Mouse (Mus musculus) hindbrain, embryonic 12.5 days (tissue): ENCODE results near the gene Gm21983. TPM values are rescaled to one million over a fixed set of nuclear protein-coding genes. Genes with fewer than 3 reads are reported as not detected.

ENCODE experiments used
- ATAC-seq: fragments of 200-750 bp; cut with Nextera tagmentation; 2 replicates; pipeline ENCODE4 v1.8.0; 2017; ENCODE audit warnings: moderate TSS enrichment; ENCODE audit not compliant: low FRiP score
- H3K27ac ChIP-seq: fragments of 300-500 bp; sonication (generic); 2 replicates; pipeline ENCODE4 v1.5.1; 2016; ENCODE audit warnings: mild to moderate bottlenecking
- H3K27me3 ChIP-seq: fragments of 300-500 bp; sonication (generic); 2 replicates; pipeline ENCODE4 v1.6.1; 2016; ENCODE audit warnings: mild to moderate bottlenecking
- H3K36me3 ChIP-seq: fragments of 300-500 bp; sonication (generic); 2 replicates; pipeline ENCODE4 v1.6.1; 2016; ENCODE audit warnings: mild to moderate bottlenecking
- H3K4me1 ChIP-seq: fragments of 300-500 bp; sonication (generic); 2 replicates; pipeline ENCODE4 v1.6.1; 2016
- H3K4me2 ChIP-seq: fragments of 300-500 bp; sonication (generic); replicated peaks from 2 replicates; pipeline ENCODE4 v1.6.1; 2016; ENCODE audit warnings: mild to moderate bottlenecking
- H3K4me3 ChIP-seq: fragments of 300-500 bp; sonication (generic); 2 replicates; pipeline ENCODE4 v1.5.1; 2016; ENCODE audit warnings: mild to moderate bottlenecking
- H3K9ac ChIP-seq: fragments of 300-500 bp; sonication (generic); 2 replicates; pipeline ENCODE4 v1.6.1; 2016; ENCODE audit warnings: mild to moderate bottlenecking, moderate library complexity
- H3K9me3 ChIP-seq: fragments of 300-500 bp; sonication (generic); replicated peaks from 2 replicates; pipeline ENCODE4 v1.6.1; 2016; ENCODE audit warnings: mild to moderate bottlenecking
- WGBS: fragments of 180-500 bp; shearing (Covaris S2); methylation state at CpG from one replicate; pipeline ENCODE4 v1.1.7; 2016; 5-methylcytosine and 5-hydroxymethylcytosine counted together
- polyA plus RNA-seq: library from polyadenylated mRNA; unstranded; fragments of >200 nt; fragmentation: Nextera tagmentation; extraction: Ambion mirVana; gene quantifications from 2 replicates; pipeline ENCODE4 v1.2.1, GENCODE M21; 2016

Gene Gm21983
- polyA plus RNA-seq, 1 experiment from 2014 or later: 1.9 TPM

DNA sequence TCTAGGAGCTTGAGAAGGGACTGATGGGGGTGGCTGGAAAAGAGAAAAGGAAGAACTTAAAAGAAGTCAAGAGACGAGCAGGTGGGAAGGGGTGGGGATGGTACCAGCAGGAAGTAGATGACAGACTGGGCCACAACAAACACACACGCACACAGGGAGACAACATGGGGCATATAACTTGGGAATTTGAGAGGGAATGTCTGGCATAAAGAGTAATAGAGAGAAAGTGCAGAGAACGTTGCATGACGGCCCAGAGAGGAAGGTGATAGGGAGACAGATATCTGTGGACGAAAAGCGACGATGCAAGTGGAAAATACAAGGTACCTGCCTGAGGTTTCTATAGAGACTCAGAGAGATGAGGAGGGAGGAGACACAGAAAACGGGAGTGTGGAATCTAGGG, 15.2 kb downstream of the Gm21983 start:
- Histone ChIP-seq H3K4me3 (peak overlapping the region; percentile 69), H3K36me3 (peaks cover 30% of the 10 kb centered on the region), H3K4me1 (peaks cover 59% of the 10 kb centered on the region), H3K9ac (peak overlapping the region; percentile 91), H3K9me3 (no peaks in the 10 kb centered on the region), H3K27ac (peak overlapping the region; percentile 99), H3K4me2 (peak overlapping the region; percentile 87), H3K27me3 (no peaks in the 10 kb centered on the region)
- no peak for ATAC-seq
- WGBS: 5% methylated on average over 8 of the region's 8 CpGs

DNA sequence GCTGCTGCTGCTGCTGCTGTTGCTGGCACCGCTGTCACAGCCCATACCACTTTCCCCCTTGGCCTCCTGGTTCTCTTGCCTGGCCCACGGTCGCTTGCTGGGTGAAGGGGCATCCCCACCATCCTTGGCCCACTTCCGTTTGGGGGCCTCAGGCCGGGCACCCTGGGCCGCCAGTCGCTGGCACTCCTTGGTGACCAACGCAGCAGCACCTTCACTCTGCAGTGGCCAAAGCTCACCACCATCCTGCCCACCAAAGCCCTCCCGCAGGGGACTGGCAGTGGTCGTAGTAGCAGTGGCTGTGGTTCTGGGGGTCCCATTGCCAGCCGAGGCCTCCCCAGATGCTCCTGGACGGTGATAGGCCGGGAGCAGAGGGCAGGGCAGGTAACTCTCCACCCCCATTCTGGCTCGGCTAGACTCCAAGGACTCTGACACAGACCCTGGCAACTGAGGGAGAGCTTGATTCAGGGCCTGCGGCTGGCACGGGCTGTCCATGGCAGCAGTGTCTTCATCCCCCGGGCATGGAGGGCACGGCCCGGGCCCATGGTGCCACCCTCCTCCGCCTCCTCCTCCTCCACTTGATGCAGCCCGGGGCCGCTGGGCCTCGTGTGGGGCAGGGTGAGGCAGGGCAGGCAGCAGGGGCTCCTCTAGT, 15.8 kb downstream of the Gm21983 start:
- peak overlapping the region; percentile 87 for H3K4me2 ChIP-seq
- peak overlapping the region; percentile 91 for H3K9ac ChIP-seq
- H3K4me3 ChIP-seq: peak overlapping the region; percentile 69
- peaks cover 65% of the 10 kb centered on the region for H3K4me1 ChIP-seq
- 71% methylated on average over 23 of the region's 23 CpGs for WGBS
- H3K27me3 ChIP-seq: no peaks in the 10 kb centered on the region
- peak overlapping the region; percentile 99 for H3K27ac ChIP-seq
- ATAC-seq: no peak
- H3K9me3 ChIP-seq: no peaks in the 10 kb centered on the region
- H3K36me3 ChIP-seq: peaks cover 28% of the 10 kb centered on the region

DNA sequence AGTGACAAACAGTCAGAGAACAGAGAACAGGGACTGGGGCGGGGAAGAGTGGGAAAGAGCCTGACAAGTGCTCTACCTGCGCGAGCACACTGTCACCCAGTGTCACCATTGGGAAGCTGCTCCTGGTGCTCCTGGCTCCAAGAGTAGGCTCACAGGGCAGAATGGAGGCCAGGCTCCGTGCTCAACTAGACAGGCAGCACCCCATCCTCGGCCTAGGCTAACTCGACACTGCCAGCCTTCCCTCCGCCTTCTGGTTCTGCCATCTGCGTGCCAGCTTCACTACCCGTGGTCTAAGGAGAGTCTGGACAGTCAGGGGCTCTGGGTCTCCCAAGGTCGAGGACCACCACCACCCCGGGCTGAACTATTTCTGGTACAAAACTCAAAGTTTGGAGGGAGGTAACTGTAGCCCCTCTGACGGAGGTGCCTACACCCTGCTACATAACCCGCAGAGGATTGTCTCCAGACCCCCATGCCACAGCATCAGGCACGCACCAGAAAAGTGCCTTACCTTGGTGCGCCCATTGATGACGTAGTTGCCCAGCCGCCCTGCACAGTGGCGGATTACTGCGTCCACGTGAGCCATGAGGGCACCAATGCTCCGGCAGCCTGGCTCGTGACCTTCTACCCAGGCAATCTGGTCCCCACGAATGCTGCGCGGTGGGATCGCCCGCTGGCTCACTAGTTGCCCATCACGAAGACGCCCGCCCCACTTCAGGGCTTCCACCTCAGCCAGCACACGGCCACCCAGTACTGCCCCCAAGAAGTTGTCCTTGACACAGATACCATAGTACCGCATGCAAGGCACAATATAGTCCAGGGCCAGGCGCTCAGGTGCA, 16.6 kb downstream of the Gm21983 start:
- H3K36me3 ChIP-seq: peaks cover 32% of the 10 kb centered on the region
- no peaks in the 10 kb centered on the region for H3K9me3 ChIP-seq
- H3K27ac ChIP-seq: no peak overlapping the region
- 87% methylated on average over 33 of the region's 33 CpGs for WGBS
- H3K27me3 ChIP-seq: no peaks in the 10 kb centered on the region
- H3K4me2 ChIP-seq: peak overlapping the region; percentile 87
- no peak for ATAC-seq
- H3K4me3 ChIP-seq: peak overlapping the region; percentile 69
- H3K4me1 ChIP-seq: peaks cover 68% of the 10 kb centered on the region
- peak overlapping the region; percentile 91; the same call in 1 of the 2 replicates for H3K9ac ChIP-seq

DNA sequence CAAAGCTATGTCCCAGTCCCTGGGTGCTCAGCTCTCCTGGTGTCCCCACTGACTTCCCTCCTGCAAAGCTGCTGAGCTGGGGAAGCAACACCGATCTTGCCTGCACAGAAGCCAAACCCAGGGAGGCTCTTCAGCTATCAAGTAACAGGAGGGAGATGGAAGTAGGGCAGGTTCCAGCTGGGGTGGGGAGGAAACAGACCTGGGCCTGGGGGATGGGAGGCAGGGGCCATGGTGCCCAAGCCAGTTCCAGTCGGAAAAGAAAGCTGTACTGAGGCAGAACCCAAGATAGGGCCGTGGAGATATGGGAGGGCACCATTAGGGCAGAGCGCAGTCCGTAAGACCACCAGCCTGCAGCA, 17.5 kb downstream of the Gm21983 start:
- no peak for ATAC-seq
- Histone ChIP-seq H3K4me2 (peak overlapping the region; percentile 87), H3K9ac (peak overlapping the region; percentile 91), H3K9me3 (no peaks in the 10 kb centered on the region), H3K36me3 (peaks cover 41% of the 10 kb centered on the region), H3K27ac (no peak overlapping the region), H3K27me3 (no peaks in the 10 kb centered on the region), H3K4me3 (peak overlapping the region; percentile 69; the same call in 1 of the 2 replicates), H3K4me1 (peaks cover 68% of the 10 kb centered on the region)
- WGBS: 80% methylated on average over 5 of the region's 5 CpGs

DNA sequence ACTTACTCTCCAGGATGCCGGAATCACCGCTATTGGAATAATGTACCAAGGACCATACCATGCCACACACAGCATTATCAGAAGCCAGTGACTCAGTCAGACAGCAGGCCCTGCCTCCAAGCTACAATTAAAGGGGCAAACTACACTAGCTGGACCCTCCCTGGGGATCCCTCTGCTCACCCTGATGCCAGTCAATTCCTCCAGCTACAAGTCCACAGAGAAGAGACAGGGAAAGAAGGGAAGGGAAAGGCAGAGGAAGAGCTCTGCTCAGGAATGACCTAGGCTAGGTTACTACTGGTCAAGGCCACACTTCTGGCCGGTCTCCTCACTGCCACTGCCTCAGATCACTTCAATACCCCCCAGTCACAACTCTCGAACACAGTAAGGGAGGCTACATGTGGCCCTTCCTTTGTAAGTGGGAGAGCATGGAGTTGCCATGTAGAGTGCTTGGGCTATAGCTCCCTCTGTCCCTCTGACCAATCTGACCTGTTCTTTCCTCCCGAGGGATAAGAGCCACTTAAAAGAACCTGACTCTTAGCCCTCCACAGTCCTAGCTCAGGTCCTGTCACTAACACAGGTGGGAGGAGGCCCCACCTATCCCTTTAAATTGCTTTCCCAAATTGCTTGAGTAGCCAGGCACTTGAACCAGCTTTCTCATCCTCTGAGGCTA, 18.0 kb downstream of the Gm21983 start:
- Histone ChIP-seq H3K4me3 (peak overlapping the region; percentile 69; the same call in 1 of the 2 replicates), H3K27ac (no peak overlapping the region), H3K4me2 (peak overlapping the region; percentile 87), H3K27me3 (no peaks in the 10 kb centered on the region), H3K36me3 (peaks cover 46% of the 10 kb centered on the region), H3K4me1 (peaks cover 67% of the 10 kb centered on the region), H3K9ac (peak overlapping the region; percentile 91), H3K9me3 (no peaks in the 10 kb centered on the region)
- no peak for ATAC-seq
- WGBS: 84% methylated on average over 5 of the region's 5 CpGs

DNA sequence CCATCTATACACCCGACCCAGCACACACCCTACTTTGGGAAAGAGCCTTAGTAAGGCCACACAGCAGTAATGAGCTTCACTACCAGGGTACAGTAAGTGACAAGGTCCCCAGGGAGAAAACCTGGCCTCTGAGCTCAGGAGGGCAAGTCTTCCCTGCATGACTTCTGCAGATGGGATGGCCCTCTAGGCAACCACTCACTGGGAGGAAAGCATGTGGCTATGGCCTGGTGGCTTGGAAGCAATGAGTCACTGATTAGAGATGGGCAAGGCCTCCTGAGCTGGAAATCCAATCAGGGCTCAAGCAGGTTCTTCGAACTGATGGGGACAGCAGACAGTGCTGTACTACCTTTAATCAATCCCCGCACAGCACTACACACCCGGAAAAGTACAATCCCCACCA, 19.1 kb downstream of the Gm21983 start:
- Histone ChIP-seq H3K36me3 (peaks cover 55% of the 10 kb centered on the region), H3K4me3 (no peak overlapping the region), H3K27me3 (no peaks in the 10 kb centered on the region), H3K4me2 (no peak overlapping the region), H3K9me3 (no peaks in the 10 kb centered on the region), H3K4me1 (peaks cover 59% of the 10 kb centered on the region), H3K9ac (no peak overlapping the region), H3K27ac (no peak overlapping the region)
- 82% methylated on average over 4 of the region's 4 CpGs for WGBS
- ATAC-seq: no peak

DNA sequence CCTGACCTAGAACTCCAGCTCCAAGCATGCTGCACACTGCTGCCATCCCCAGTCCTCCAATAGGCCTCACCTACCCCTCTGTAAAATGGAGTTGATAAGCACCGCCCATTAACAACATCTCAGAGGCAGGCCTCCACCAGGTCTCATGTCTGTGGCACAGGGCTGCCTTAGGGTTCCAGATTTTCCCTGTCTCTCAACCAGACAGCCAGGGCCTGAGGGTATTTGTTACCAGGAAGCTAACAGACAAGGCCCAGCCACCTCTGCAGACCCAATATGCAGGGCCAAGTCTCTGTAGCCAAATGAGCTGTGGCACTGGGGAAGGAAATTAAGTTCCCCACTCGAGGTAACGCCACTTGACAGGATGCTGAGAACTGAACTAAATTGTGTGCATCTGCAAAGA, 20.0 kb downstream of the Gm21983 start:
- Histone ChIP-seq H3K4me2 (no peak overlapping the region), H3K9me3 (no peaks in the 10 kb centered on the region), H3K36me3 (peaks cover 55% of the 10 kb centered on the region), H3K4me1 (peaks cover 59% of the 10 kb centered on the region), H3K9ac (no peak overlapping the region), H3K27me3 (no peaks in the 10 kb centered on the region), H3K27ac (0 out of 2 replicates have a peak overlapping the region, but pooled peaks have one; percentile 44), H3K4me3 (no peak overlapping the region)
- ATAC-seq: no peak
- WGBS: 94% methylated on average over 3 of the region's 3 CpGs

DNA sequence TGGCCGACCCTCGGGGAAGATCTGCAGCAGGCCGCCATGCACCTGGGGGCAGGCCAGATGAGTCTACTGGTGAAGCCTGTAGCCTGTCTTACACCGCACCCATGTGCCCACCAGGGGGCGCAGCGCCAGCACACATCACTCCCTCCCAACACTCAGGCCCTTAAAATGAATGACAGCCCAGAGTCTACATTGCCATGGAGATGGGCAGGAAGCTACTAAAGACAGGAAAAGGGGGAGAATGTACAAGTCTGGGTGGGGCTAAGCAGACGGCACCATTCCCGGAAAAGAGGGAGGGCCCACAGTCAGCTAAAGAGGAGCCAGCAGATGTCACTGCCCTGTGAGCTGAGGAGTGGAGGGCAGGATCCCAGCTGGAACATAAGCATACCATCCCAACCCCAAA, 21.0 kb downstream of the Gm21983 start:
- no peaks in the 10 kb centered on the region for H3K9me3 ChIP-seq
- H3K9ac ChIP-seq: no peak overlapping the region
- H3K36me3 ChIP-seq: peaks cover 50% of the 10 kb centered on the region
- no peak overlapping the region for H3K4me3 ChIP-seq
- H3K27me3 ChIP-seq: no peaks in the 10 kb centered on the region
- ATAC-seq: peak; percentile 92
- WGBS: 20% methylated on average over 8 of the region's 8 CpGs
- no peak overlapping the region for H3K4me2 ChIP-seq
- no peak overlapping the region for H3K27ac ChIP-seq
- peaks cover 50% of the 10 kb centered on the region for H3K4me1 ChIP-seq

DNA sequence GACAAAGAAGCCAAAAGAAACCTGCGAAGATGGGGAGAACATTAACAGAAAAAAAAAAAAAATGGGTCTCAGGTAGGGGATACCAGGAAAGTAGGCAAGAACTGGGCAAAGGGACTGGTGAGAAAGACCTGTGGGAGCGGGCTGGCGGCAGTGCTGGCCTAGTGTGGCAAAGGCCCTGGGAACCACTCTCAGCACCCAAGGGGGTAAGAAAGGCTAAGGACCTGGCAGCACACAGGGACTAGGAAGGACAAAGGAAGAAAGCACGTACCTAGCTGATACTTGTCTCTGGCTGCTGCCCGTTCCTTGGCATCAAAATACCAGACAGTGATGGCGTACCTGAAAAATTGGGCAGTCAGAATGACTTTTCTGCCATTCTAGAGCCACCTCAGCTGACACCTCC, 21.6 kb downstream of the Gm21983 start:
- Histone ChIP-seq H3K36me3 (peaks cover 44% of the 10 kb centered on the region), H3K4me3 (no peak overlapping the region), H3K27ac (no peak overlapping the region), H3K9ac (no peak overlapping the region), H3K9me3 (no peaks in the 10 kb centered on the region), H3K4me1 (peaks cover 44% of the 10 kb centered on the region), H3K4me2 (no peak overlapping the region), H3K27me3 (no peaks in the 10 kb centered on the region)
- no peak for ATAC-seq
- 100% methylated on average over 6 of the region's 6 CpGs for WGBS

DNA sequence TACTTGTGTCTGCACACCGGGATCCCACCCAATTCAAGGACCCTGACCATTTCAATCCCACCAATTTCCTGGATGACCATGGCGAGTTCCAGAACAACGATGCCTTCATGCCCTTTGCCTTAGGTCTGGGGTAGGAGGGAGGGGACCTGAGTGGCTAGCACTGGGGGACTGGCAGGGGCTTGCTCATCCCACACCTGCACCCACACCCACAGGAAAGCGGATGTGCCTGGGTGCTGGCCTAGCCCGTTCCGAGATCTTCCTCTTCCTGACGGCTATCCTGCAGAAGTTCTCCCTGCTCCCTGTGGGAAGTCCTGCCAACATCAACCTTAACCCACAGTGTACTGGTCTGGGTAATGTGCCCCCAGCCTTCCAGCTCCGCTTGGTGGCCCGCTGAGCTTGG, 22.7 kb downstream of the Gm21983 start:
- 90% methylated on average over 9 of the region's 9 CpGs for WGBS
- Histone ChIP-seq H3K4me3 (no peak overlapping the region), H3K9me3 (no peaks in the 10 kb centered on the region), H3K27me3 (no peaks in the 10 kb centered on the region), H3K36me3 (peaks cover 35% of the 10 kb centered on the region), H3K27ac (no peak overlapping the region), H3K9ac (no peak overlapping the region), H3K4me2 (no peak overlapping the region), H3K4me1 (peaks cover 33% of the 10 kb centered on the region)
- no peak for ATAC-seq

DNA sequence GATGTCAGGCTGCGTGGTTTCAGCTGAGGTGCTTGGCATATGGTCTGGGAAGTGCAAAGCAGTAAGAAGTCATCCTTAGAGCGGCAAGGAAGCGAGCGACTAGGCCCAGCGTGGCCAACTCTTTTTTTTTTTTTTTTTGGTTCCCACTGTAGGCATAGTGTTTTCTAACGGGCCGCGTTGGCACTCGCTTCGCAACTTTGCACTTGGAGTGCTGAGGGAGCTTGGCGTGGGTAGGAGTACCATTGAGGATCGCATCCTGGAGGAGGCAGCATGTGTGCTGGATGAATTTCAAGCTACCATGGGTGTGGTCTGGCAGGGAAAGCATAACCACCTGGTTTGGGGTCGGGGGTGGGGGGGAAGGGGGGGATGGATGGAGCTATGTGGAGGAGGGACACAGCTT, 24.9 kb downstream of the Gm21983 start:
- Histone ChIP-seq H3K9ac (no peak overlapping the region), H3K9me3 (no peaks in the 10 kb centered on the region), H3K27ac (no peak overlapping the region), H3K4me3 (no peak overlapping the region), H3K4me1 (peaks cover 12% of the 10 kb centered on the region), H3K27me3 (no peaks in the 10 kb centered on the region), H3K36me3 (peaks cover 26% of the 10 kb centered on the region), H3K4me2 (no peak overlapping the region)
- ATAC-seq: no peak
- 81% methylated on average over 13 of the region's 13 CpGs for WGBS

DNA sequence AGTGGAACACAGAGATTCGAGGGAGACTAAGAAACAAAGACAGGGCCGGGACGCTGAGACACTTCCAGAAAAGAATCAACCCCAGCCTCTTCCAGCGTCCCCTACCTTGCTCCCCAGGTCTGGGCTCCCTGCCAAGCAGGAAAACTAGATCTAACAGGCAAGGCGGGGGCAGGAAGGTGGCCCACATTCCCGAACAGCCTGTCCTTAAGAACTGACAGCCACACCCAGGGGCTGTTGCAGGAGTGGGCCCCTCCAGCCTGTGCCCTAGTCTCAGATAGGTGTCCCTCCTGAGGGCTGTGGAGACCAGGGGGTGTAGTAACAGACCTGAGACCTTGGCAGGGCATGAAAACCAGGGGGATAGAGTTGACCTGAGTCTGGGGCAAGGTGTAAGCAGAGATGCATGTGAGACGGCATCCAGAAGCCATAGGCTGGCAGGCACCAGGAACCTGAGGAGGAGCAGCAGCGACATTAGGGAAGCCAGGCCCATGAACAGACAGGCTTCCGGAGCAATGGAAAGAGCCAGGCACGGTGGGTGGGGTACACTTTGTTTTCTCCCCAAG, 27.6 kb downstream of the Gm21983 start, which contains the start of gene Cyp2t4:
Gene Cyp2t4 (plus strand): TSS at position 510 of the 560 bp plus-strand sequence.
- peaks cover 13% of the 10 kb centered on the region for H3K36me3 ChIP-seq
- H3K9ac ChIP-seq: no peak within 1 kb of the TSS
- H3K4me1 ChIP-seq: no peaks in the 10 kb centered on the region
- no peaks in the 10 kb centered on the region for H3K27me3 ChIP-seq
- no peak within 1 kb of the TSS for H3K4me2 ChIP-seq
- no peaks in the 10 kb centered on the region for H3K9me3 ChIP-seq
- 0 out of 2 replicates have a peak within 1 kb of the TSS, but pooled peaks have one; percentile 9 for H3K27ac ChIP-seq
- no peak within 1 kb of the TSS for H3K4me3 ChIP-seq
- 72% methylated on average over 10 of the region's 10 CpGs for WGBS
- no peak for ATAC-seq
